Mouse (Mus musculus) liver, postnatal 0 days (tissue): ENCODE measurements around the gene Tia1. TPM values are rescaled to one million over a fixed set of nuclear protein-coding genes. Genes with fewer than 3 reads are reported as not detected.

ENCODE experiments used
- ATAC-seq: fragments of 200-750 bp; cut with Nextera tagmentation; 2 replicates; pipeline ENCODE4 v1.8.0; 2017; ENCODE audit warnings: mild to moderate bottlenecking, moderate library complexity
- DNase-seq: peaks from one replicate; pipeline ENCODE4 v3.0.0-alpha.2; 2016
- H3K27ac ChIP-seq: fragments of 300-500 bp; sonication (generic); 2 replicates; pipeline ENCODE4 v1.5.1; 2014; ENCODE audit warnings: antibody characterized with exemption, moderate library complexity, mild to moderate bottlenecking, low read depth
- H3K27me3 ChIP-seq: fragments of 300-500 bp; sonication (generic); 2 replicates; pipeline ENCODE4 v1.6.1; 2014; ENCODE audit warnings: low read length, control low read depth, mixed read lengths; ENCODE audit not compliant: insufficient read depth
- H3K36me3 ChIP-seq: fragments of 300-500 bp; sonication (generic); replicated peaks from 2 replicates; pipeline ENCODE4 v1.6.1; 2014; ENCODE audit warnings: mild to moderate bottlenecking, control low read depth, low read length, moderate library complexity, mixed read lengths; ENCODE audit not compliant: insufficient read depth
- H3K4me1 ChIP-seq: fragments of 300-500 bp; sonication (generic); 2 replicates; pipeline ENCODE4 v1.6.1; 2014; ENCODE audit warnings: antibody characterized with exemption, mild to moderate bottlenecking, control low read depth; ENCODE audit not compliant: insufficient read depth
- H3K4me2 ChIP-seq: fragments of 300-500 bp; sonication (generic); 2 replicates; pipeline ENCODE4 v1.6.1; 2014; ENCODE audit warnings: low read depth, mild to moderate bottlenecking, low read length, moderate library complexity, mixed read lengths
- H3K4me3 ChIP-seq: fragments of 300-500 bp; sonication (generic); 2 replicates; pipeline ENCODE4 v1.5.1; 2014; ENCODE audit warnings: low read depth, low read length
- H3K9ac ChIP-seq: fragments of 300-500 bp; sonication (generic); replicated peaks from 2 replicates; pipeline ENCODE4 v1.6.1; 2014; ENCODE audit warnings: mild to moderate bottlenecking, moderate library complexity
- H3K9me3 ChIP-seq: fragments of 300-500 bp; sonication (generic); 2 replicates; pipeline ENCODE4 v1.6.1; 2016; ENCODE audit warnings: mild to moderate bottlenecking, control low read depth, low read length, mixed read lengths
- CTCF ChIP-seq: sonication (generic); IDR thresholded peaks from 2 replicates; pipeline ENCODE4 v1.5.1; 2016; ENCODE audit warnings: antibody characterized with exemption, low read depth
- EP300 ChIP-seq: IDR thresholded peaks from 2 replicates; pipeline ENCODE4 v1.6.1; 2016; ENCODE audit warnings: antibody characterized with exemption, low read depth, mild to moderate bottlenecking
- WGBS: fragments of 180-500 bp; shearing (Covaris S2); extraction: QIAGEN DNeasy Blood & Tissue Kit; methylation state at CpG from one replicate; pipeline ENCODE4 v1.1.7; 2014; ENCODE audit not compliant: insufficient replicate concordance; 5-methylcytosine and 5-hydroxymethylcytosine counted together
- polyA plus RNA-seq: library from polyadenylated mRNA; unstranded; fragments of >200 nt; fragmentation: Nextera tagmentation; extraction: Ambion mirVana; gene quantifications from 2 replicates; pipeline ENCODE4 v1.2.1, GENCODE M21; 2015

Gene Tia1
- polyA plus RNA-seq, 1 experiment from 2014 or later, result 17.2 TPM

- WGBS, result 90% methylated on average over 18 of the region's 18 CpGs
- TF ChIP-seq CTCF (no peak), EP300 (no peak)
- Histone ChIP-seq H3K36me3 (peaks cover 44% of the 10 kb centered on the region), H3K4me2 (no peak overlapping the region), H3K9ac (no peak overlapping the region), H3K9me3 (no peaks in the 10 kb centered on the region), H3K4me3 (no peak overlapping the region), H3K27ac (no peak overlapping the region), H3K27me3 (no peaks in the 10 kb centered on the region), H3K4me1 (no peaks in the 10 kb centered on the region)
- no peak for ATAC-seq
- DNase-seq, result no peak
These were observed 41.5 kb downstream of the Tia1 start for GRCm38 (mm10) chr6:86445551-86445950.

GRCm38 (mm10) chr6:86446927-86447568 is 43.0 kb downstream of the Tia1 start:
- Histone ChIP-seq H3K4me3 (no peak overlapping the region), H3K4me1 (no peaks in the 10 kb centered on the region), H3K4me2 (no peak overlapping the region), H3K27ac (no peak overlapping the region), H3K9ac (no peak overlapping the region), H3K27me3 (no peaks in the 10 kb centered on the region), H3K9me3 (no peaks in the 10 kb centered on the region), H3K36me3 (peaks cover 49% of the 10 kb centered on the region)
- DNase-seq (no peak), ATAC-seq (no peak)
- TF ChIP-seq EP300 (no peak), CTCF (no peak)
- 42% methylated on average over 1 of the region's 1 CpGs for WGBS

- no peaks in the 10 kb centered on the region for H3K9me3 ChIP-seq
- H3K4me2 ChIP-seq, result no peak overlapping the region
- no peaks in the 10 kb centered on the region for H3K27me3 ChIP-seq
- H3K4me3 ChIP-seq, result no peak overlapping the region
- no peaks in the 10 kb centered on the region for H3K4me1 ChIP-seq
- peaks cover 45% of the 10 kb centered on the region for H3K36me3 ChIP-seq
- no peak overlapping the region for H3K9ac ChIP-seq
- WGBS, result 82% methylated on average over 3 of the region's 3 CpGs
- H3K27ac ChIP-seq, result no peak overlapping the region
- ATAC-seq, result no peak
- DNase-seq, result no peak
- TF ChIP-seq EP300 (no peak), CTCF (no peak)
These were observed 52.7 kb downstream of the Tia1 start for GRCm38 (mm10) chr6:86456727-86457126.

GRCm38 (mm10) chr6:86463079-86463478 is 59.1 kb downstream of the Tia1 start:
- H3K9me3 ChIP-seq, result no peaks in the 10 kb centered on the region
- no peak overlapping the region for H3K9ac ChIP-seq
- TF ChIP-seq EP300, result no peak
- no peak for TF ChIP-seq CTCF
- peaks cover 21% of the 10 kb centered on the region for H3K36me3 ChIP-seq
- WGBS, result 83% methylated on average over 3 of the region's 3 CpGs
- no peak for ATAC-seq
- H3K27ac ChIP-seq, result no peak overlapping the region
- no peak overlapping the region for H3K4me3 ChIP-seq
- no peaks in the 10 kb centered on the region for H3K27me3 ChIP-seq
- no peaks in the 10 kb centered on the region for H3K4me1 ChIP-seq
- H3K4me2 ChIP-seq, result no peak overlapping the region
- no peak for DNase-seq

GRCm38 (mm10) chr6:86471317-86471716 is 67.3 kb downstream of the Tia1 start:
- DNase-seq (no peak), ATAC-seq (no peak)
- 0 out of 2 replicates have a peak, but pooled peaks cover 13% of the 10 kb centered on the region for H3K36me3 ChIP-seq
- peak overlapping the region; percentile 66 for H3K4me2 ChIP-seq
- no peaks in the 10 kb centered on the region for H3K27me3 ChIP-seq
- H3K4me3 ChIP-seq, result peak overlapping the region; percentile 52; the same call in 1 of the 2 replicates
- peak overlapping the region; percentile 66 for H3K27ac ChIP-seq
- WGBS, result 65% methylated on average over 3 of the region's 3 CpGs
- H3K9ac ChIP-seq, result peak overlapping the region; percentile 39
- TF ChIP-seq CTCF (no peak), EP300 (no peak)
- H3K9me3 ChIP-seq, result no peaks in the 10 kb centered on the region
- H3K4me1 ChIP-seq, result peaks cover 25% of the 10 kb centered on the region

- H3K27me3 ChIP-seq, result no peaks in the 10 kb centered on the region
- peak overlapping the region; percentile 66 for H3K4me2 ChIP-seq
- 0 out of 2 replicates have a peak, but pooled peaks cover 11% of the 10 kb centered on the region for H3K36me3 ChIP-seq
- H3K27ac ChIP-seq, result peak overlapping the region; percentile 66
- peak overlapping the region; percentile 39 for H3K9ac ChIP-seq
- ATAC-seq, result peak; percentile 45
- H3K4me1 ChIP-seq, result peaks cover 25% of the 10 kb centered on the region
- no peak for DNase-seq
- TF ChIP-seq EP300, result no peak
- TF ChIP-seq CTCF, result no peak
- 11% methylated on average over 9 of the region's 9 CpGs for WGBS
- no peaks in the 10 kb centered on the region for H3K9me3 ChIP-seq
- peak overlapping the region; percentile 52 for H3K4me3 ChIP-seq
These were observed 67.7 kb downstream of the Tia1 start for GRCm38 (mm10) chr6:86471760-86472099.
